Mouse (Mus musculus): ENCODE data around the gene Slc16a5. TPM values are rescaled to one million over a fixed set of nuclear protein-coding genes. Genes with fewer than 3 reads are reported as not detected.
"Not testable (repeated sequence)": the region's sequence is repeated elsewhere in the genome, so short reads cannot be mapped to it uniquely, and the experiment has no call there.

Slc16a5 gene
- polyA plus RNA-seq, 1 experiment from 2014 or later: 0.25 TPM

GRCm38 (mm10) chr11:115452281-115452860 is 9.9 kb upstream of the Slc16a5 start:
- no peak overlapping the region for H3K27ac ChIP-seq
- H3K27me3 ChIP-seq (ENCODE audit: low read depth, poor library complexity, severe bottlenecking): no peaks in the 10 kb centered on the region
- H3K4me1 ChIP-seq: peaks cover 26% of the 10 kb centered on the region
- no peak for DNase-seq (ENCODE audit: low spot score)
- 87% methylated on average over 7 of the region's 7 CpGs for WGBS
- H3K4me3 ChIP-seq: no peak overlapping the region
- no peaks in the 10 kb centered on the region for H3K9me3 ChIP-seq (replicated peaks)
- H3K36me3 ChIP-seq: no peaks in the 10 kb centered on the region

GRCm38 (mm10) chr11:115453306-115453705 is 9.0 kb upstream of the Slc16a5 start:
- H3K4me3 ChIP-seq: no peak overlapping the region
- DNase-seq (ENCODE audit: low spot score): no peak
- H3K36me3 ChIP-seq: no peaks in the 10 kb centered on the region
- no peak overlapping the region for H3K27ac ChIP-seq
- H3K9me3 ChIP-seq (replicated peaks): no peaks in the 10 kb centered on the region
- no peaks in the 10 kb centered on the region for H3K27me3 ChIP-seq (ENCODE audit: low read depth, poor library complexity, severe bottlenecking)
- peaks cover 24% of the 10 kb centered on the region for H3K4me1 ChIP-seq
- 80% methylated on average over 4 of the region's 4 CpGs for WGBS

GRCm38 (mm10) chr11:115454822-115455221 is 7.5 kb upstream of the Slc16a5 start:
- not testable (repeated sequence) for H3K27me3 ChIP-seq (ENCODE audit: low read depth, poor library complexity, severe bottlenecking); H3K36me3 ChIP-seq; DNase-seq (ENCODE audit: low spot score); H3K27ac ChIP-seq; H3K4me3 ChIP-seq; H3K9me3 ChIP-seq (replicated peaks)
- H3K4me1 ChIP-seq: peaks cover 11% of the 10 kb centered on the region
- WGBS: 87% methylated on average over 6 of the region's 6 CpGs

- WGBS: 87% methylated on average over 15 of the region's 15 CpGs
These were observed 6.7 kb upstream of the Slc16a5 start for GRCm38 (mm10) chr11:115455619-115456018.

GRCm38 (mm10) chr11:115456182-115456581 is 6.1 kb upstream of the Slc16a5 start:
- Histone ChIP-seq H3K27ac (no peak overlapping the region), H3K27me3 (ENCODE audit: low read depth, poor library complexity, severe bottlenecking) (no peaks in the 10 kb centered on the region), H3K36me3 (no peaks in the 10 kb centered on the region), H3K4me1 (peaks cover 11% of the 10 kb centered on the region), H3K4me3 (no peak overlapping the region), H3K9me3 (replicated peaks) (no peaks in the 10 kb centered on the region)
- no peak for DNase-seq (ENCODE audit: low spot score)
- WGBS: 94% methylated on average over 5 of the region's 5 CpGs

More at GRCm38 (mm10) chr11:115455619-115456018, 6.7 kb upstream of the Slc16a5 start:
- peaks cover 11% of the 10 kb centered on the region for H3K4me1 ChIP-seq
- H3K9me3 ChIP-seq (replicated peaks): no peaks in the 10 kb centered on the region
- H3K27me3 ChIP-seq (ENCODE audit: low read depth, poor library complexity, severe bottlenecking): no peaks in the 10 kb centered on the region
- no peak overlapping the region for H3K27ac ChIP-seq
- DNase-seq (ENCODE audit: low spot score): no peak
- no peak overlapping the region for H3K4me3 ChIP-seq
- no peaks in the 10 kb centered on the region for H3K36me3 ChIP-seq

- H3K27me3 ChIP-seq (ENCODE audit: low read depth, poor library complexity, severe bottlenecking): peaks cover 7% of the 10 kb centered on the region
- H3K4me1 ChIP-seq: peaks cover 17% of the 10 kb centered on the region
- H3K27ac ChIP-seq: no peak overlapping the region
- no peak overlapping the region for H3K4me3 ChIP-seq
- 34% methylated on average over 6 of the region's 6 CpGs for WGBS
- no peaks in the 10 kb centered on the region for H3K9me3 ChIP-seq (replicated peaks)
- no peaks in the 10 kb centered on the region for H3K36me3 ChIP-seq
- DNase-seq (ENCODE audit: low spot score): no peak
These were observed 4.9 kb upstream of the Slc16a5 start for GRCm38 (mm10) chr11:115457405-115457804.

GRCm38 (mm10) chr11:115460976-115461375 is 1.3 kb upstream of the Slc16a5 start:
- no peak overlapping the region for H3K4me3 ChIP-seq
- no peak overlapping the region for H3K27ac ChIP-seq
- WGBS: 24% methylated on average over 8 of the region's 8 CpGs
- H3K9me3 ChIP-seq (replicated peaks): no peaks in the 10 kb centered on the region
- H3K36me3 ChIP-seq: no peaks in the 10 kb centered on the region
- H3K4me1 ChIP-seq: peaks cover 17% of the 10 kb centered on the region
- H3K27me3 ChIP-seq (ENCODE audit: low read depth, poor library complexity, severe bottlenecking): peaks cover 20% of the 10 kb centered on the region
- no peak for DNase-seq (ENCODE audit: low spot score)

- no peak for DNase-seq (ENCODE audit: low spot score)
- H3K27ac ChIP-seq: no peak overlapping the region
- no peaks in the 10 kb centered on the region for H3K36me3 ChIP-seq
- H3K4me3 ChIP-seq: no peak overlapping the region
- H3K27me3 ChIP-seq (ENCODE audit: low read depth, poor library complexity, severe bottlenecking): peaks cover 20% of the 10 kb centered on the region
- peaks cover 19% of the 10 kb centered on the region for H3K4me1 ChIP-seq
- no peaks in the 10 kb centered on the region for H3K9me3 ChIP-seq (replicated peaks)
- WGBS: 78% methylated on average over 5 of the region's 5 CpGs
These were observed 430 bp upstream of the Slc16a5 start for GRCm38 (mm10) chr11:115461846-115462242.

- peaks cover 19% of the 10 kb centered on the region for H3K4me1 ChIP-seq
- peaks cover 20% of the 10 kb centered on the region for H3K27me3 ChIP-seq (ENCODE audit: low read depth, poor library complexity, severe bottlenecking)
- H3K27ac ChIP-seq: no peak overlapping the region
- no peaks in the 10 kb centered on the region for H3K36me3 ChIP-seq
- no peaks in the 10 kb centered on the region for H3K9me3 ChIP-seq (replicated peaks)
- 65% methylated on average over 11 of the region's 11 CpGs for WGBS
- no peak for DNase-seq (ENCODE audit: low spot score)
- no peak overlapping the region for H3K4me3 ChIP-seq
These were observed 1.1 kb downstream of the Slc16a5 start for GRCm38 (mm10) chr11:115463397-115463796.

- peaks cover 20% of the 10 kb centered on the region for H3K27me3 ChIP-seq (ENCODE audit: low read depth, poor library complexity, severe bottlenecking)
- no peak for DNase-seq (ENCODE audit: low spot score)
- WGBS: 87% methylated on average over 8 of the region's 8 CpGs
- no peak overlapping the region for H3K4me3 ChIP-seq
- peaks cover 19% of the 10 kb centered on the region for H3K4me1 ChIP-seq
- no peaks in the 10 kb centered on the region for H3K9me3 ChIP-seq (replicated peaks)
- H3K36me3 ChIP-seq: no peaks in the 10 kb centered on the region
- H3K27ac ChIP-seq: no peak overlapping the region
These were observed 2.6 kb downstream of the Slc16a5 start for GRCm38 (mm10) chr11:115464851-115465250.

GRCm38 (mm10) chr11:115467217-115467618 is 4.9 kb downstream of the Slc16a5 start:
- H3K27me3 ChIP-seq (ENCODE audit: low read depth, poor library complexity, severe bottlenecking): peaks cover 15% of the 10 kb centered on the region
- no peaks in the 10 kb centered on the region for H3K36me3 ChIP-seq
- H3K27ac ChIP-seq: peak overlapping the region; percentile 61
- WGBS: 10% methylated on average over 4 of the region's 4 CpGs
- peak overlapping the region; percentile 15; the same call in 1 of the 2 replicates for H3K4me3 ChIP-seq
- no peaks in the 10 kb centered on the region for H3K9me3 ChIP-seq (replicated peaks)
- H3K4me1 ChIP-seq: peaks cover 13% of the 10 kb centered on the region
- peak; percentile 69 for DNase-seq (ENCODE audit: low spot score)

GRCm38 (mm10) chr11:115472183-115472582 is 9.9 kb downstream of the Slc16a5 start:
- 90% methylated on average over 7 of the region's 7 CpGs for WGBS
- H3K4me1 ChIP-seq: peaks cover 50% of the 10 kb centered on the region
- H3K36me3 ChIP-seq: no peaks in the 10 kb centered on the region
- no peaks in the 10 kb centered on the region for H3K27me3 ChIP-seq (ENCODE audit: low read depth, poor library complexity, severe bottlenecking)
- H3K27ac ChIP-seq: 0 out of 2 replicates have a peak overlapping the region, but pooled peaks have one; percentile 6
- no peak overlapping the region for H3K4me3 ChIP-seq
- no peak for DNase-seq (ENCODE audit: low spot score)
- no peaks in the 10 kb centered on the region for H3K9me3 ChIP-seq (replicated peaks)

- peak; percentile 95 for DNase-seq (ENCODE audit: low spot score)
- peak overlapping the region; percentile 80 for H3K27ac ChIP-seq
- H3K4me3 ChIP-seq: peak overlapping the region; percentile 37
- no peaks in the 10 kb centered on the region for H3K27me3 ChIP-seq (ENCODE audit: low read depth, poor library complexity, severe bottlenecking)
- H3K36me3 ChIP-seq: no peaks in the 10 kb centered on the region
- WGBS: 12% methylated on average over 15 of the region's 15 CpGs
- peaks cover 42% of the 10 kb centered on the region for H3K4me1 ChIP-seq
- no peaks in the 10 kb centered on the region for H3K9me3 ChIP-seq (replicated peaks)
These were observed 11.5 kb downstream of the Slc16a5 start for GRCm38 (mm10) chr11:115473626-115474275.
